Mouse (Mus musculus) erythroid progenitor cell, adult 5-6 weeks (primary cell): Measurements from ENCODE around the gene Mri1. TPM values are rescaled to one million over a fixed set of nuclear protein-coding genes. Genes with fewer than 3 reads are reported as not detected.

ENCODE experiments used
- ATAC-seq: replicated peaks from 2 replicates; pipeline ENCODE4 v1.8.0; 2016; ENCODE audit warnings: moderate number of reproducible peaks, mild to moderate bottlenecking, moderate TSS enrichment, inconsistent platforms; ENCODE audit not compliant: poor library complexity, low FRiP score, severe bottlenecking
- total RNA-seq, 2 experiments: library from RNA; stranded (forward) in 1 of 2; stranded (reverse) in 1 of 2; fragments of 150-400 nt in 1 of 2; fragments of 186-747, 209-891 nt in 1 of 2; gene quantifications; 2 replicates each; pipeline versions ENCODE4 v1.2.3 to v1.2.4; 2015 to 2017; ENCODE audit warnings: low replicate concordance in 2 of 2

Gene Mri1
- total RNA-seq, 2 experiments from 2014 or later = 4.8 to 6.7 TPM

DNA sequence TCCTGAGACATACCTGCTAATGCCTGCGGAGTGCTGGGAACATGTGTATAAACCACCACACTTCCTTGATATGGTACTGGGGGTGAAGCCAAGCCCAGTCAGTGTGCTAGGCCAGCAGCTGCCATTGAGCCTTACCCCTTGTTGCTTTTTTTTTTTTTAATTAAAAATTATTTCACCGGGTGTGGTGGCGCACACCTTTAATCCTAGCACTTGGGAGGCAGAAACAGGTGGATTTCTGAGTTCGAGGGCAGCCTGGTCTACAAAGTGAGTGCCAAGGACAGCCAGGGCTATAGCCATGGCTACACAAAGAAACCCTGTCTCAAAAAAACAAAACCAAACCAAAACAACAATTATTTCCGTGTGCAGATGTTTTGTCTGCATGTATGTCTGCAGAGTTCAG, 52.1 kb downstream of the Mri1 start:
- no peak for ATAC-seq

DNA sequence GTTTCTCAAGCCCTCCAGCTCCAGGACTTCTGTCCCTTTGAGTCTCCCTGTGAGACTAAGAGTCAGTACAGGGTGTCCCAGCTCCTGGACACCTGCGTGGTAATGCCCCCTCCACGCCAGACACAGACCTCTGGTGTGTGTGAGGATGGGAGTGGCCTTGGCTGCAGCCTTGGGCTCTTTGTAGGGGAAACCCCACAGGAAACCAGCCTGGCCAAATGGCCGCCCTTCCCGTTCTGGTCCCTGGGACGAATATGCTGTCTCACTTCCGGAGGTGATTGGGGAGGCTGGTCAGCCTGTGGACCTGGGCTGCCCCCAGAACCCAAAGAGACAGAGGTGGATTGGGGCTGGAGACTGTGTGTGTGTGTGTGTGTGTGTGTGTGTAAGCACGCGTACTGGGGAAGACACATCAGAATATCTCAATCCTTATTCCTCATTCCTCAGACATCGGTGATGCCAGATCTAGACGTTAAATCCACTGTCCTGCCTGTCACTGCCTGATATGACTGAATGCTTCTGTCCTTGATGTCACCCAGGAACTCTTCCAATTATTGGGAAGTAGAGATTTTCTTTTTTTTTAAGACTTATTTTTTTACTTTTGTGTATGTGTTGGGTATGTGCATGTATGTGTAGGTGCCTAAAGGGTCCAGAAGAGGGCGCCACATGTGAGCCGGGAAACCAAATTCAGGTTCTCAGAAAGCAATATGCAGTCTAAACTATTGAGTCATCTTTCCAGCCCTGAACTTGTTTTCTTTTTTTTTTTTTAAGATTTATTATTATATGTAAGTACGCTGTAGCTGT, 53.0 kb downstream of the Mri1 start:
- ATAC-seq = no peak

DNA sequence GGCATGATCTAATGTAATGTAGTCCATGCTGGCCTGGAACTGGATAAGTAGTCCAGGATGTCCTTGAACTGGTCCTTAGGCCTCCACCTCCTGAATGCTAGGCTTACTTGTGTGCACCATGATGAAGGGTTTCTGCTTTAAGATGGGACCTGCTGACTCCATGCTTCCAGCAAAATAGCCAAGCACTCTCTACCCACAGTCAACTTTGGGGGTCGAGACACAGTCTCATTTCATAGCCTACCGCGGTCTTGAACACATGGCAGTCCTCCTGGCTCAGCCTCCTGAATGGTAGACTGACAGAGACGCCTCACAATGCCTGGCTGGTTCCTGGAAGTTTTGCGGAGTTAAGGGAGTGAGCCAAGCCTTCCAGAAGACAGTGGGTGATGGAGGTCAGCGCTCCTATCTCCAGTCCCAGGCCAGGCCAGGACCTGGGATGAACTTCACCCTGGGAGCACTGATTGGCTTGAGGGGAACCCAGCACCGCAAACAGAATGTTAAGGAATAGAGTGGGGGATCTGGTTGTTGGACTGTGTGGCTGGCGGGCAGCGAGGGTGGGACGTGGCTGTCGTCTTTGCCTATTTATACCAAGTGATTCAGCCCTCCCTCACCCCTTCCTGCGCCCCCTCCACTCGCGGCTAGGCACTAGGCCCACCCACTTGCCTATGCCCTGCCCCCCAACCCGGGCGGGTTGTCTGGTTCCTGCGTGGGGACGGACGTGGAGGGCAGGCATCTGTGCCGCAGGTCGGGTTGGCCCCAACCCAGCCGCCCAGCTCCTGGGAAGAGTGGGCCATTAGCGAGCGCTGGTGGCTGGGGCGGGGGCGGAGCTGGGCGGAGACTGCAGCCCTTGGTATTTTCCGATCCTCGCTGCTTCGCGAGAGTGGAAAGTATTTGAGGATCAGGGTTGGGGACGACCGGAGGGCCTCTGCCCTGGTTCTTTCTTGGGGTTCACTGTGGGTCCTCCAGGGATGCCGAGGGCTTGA, 53.9 kb downstream of the Mri1 start:
- ATAC-seq = no peak

DNA sequence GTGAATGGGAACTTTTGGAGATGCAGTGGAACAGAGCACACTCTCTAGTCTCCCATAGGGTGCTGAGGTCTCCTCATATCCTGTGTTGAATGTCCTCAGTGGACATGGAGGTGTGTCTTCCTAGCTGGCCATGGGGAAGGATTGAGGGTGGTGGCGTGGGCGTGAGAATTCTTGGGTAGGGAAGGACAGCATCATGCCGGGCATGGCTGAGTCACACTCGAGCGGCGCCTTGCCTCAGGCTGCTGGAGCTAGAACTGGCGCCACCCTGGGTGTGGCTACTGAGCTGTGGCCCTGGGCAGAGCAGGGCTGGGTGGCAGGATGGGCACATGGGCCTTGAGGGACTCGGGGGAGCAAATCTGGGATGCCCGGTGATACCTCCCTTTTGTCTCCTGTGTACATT, 54.7 kb downstream of the Mri1 start:
- ATAC-seq = no peak

DNA sequence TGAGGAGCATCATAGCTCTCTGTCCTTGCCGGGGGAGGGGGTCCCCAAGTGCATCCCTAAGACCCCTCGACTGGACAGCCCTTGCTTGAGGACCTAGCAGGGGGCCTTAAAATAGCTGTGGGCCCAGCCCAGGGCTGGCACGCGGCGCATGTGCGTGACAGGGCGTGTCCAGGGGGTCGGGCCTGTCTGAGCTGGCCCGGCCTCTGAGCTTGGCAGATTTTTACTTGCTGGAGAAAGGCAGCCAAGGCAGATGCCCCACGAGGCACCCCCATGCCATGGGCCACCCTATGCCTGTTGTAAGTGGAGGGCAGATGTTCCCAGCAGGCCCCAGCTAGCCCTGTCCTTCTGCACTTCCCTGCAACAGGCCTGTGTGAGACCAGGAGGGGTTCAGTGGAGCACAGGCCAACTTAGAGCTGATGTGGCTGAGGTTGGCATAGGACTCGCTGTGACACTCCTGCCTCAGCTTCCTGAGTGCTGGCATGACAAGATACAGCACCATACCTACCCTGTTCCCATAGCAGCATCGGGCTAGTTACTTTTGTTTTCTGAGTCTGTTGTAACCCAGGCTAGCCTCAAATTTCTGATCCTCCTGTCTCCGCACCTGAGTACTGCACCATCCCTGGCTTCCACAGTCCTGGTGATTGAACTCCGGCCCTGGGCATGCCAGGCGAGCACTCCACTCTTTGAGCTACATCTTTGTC, 55.4 kb downstream of the Mri1 start:
- ATAC-seq = no peak

DNA sequence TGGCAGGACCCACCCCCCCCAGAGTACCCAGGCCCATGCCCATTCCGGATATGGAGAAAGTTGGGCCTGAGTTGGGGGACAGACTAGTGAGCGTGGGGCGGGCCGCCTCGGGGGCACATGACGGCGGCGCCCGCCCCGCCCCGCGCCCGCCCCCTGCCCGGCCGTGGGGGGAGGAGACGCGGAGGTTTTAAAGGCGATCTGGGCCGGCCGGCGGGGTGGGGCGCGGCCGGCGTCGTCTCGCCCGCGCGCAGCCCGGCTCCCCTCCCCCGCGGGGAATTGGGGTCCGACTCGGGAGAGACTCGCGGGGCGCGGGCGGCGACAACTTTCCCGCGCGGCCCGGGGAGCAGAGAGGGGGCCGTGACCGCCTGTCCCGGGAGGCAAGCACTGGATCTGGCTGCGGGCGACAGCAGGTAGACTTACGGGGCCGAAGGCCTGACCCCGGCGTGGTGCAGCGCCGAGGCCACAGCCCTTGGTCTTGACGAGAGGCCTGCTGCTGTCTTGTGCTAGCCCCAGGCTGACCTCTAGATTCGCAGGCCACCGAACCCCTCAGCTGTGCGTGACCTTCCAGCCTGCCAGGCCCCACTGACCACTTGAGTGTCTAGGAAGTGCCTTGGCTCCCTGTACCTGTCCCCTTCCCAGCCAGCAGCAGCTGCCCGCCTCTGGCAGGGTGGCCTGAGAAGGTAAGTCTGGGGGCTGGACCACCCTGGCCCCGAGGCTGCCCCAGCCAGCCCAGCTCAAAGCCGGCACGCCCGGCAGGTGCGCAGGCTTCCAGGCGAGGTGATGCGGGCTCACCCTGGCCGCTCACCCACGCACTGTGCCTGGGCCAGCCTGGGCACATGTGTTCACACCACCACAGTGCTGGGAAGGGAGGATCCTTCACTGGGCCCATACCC, 56.2 kb downstream of the Mri1 start:
- ATAC-seq = no peak

DNA sequence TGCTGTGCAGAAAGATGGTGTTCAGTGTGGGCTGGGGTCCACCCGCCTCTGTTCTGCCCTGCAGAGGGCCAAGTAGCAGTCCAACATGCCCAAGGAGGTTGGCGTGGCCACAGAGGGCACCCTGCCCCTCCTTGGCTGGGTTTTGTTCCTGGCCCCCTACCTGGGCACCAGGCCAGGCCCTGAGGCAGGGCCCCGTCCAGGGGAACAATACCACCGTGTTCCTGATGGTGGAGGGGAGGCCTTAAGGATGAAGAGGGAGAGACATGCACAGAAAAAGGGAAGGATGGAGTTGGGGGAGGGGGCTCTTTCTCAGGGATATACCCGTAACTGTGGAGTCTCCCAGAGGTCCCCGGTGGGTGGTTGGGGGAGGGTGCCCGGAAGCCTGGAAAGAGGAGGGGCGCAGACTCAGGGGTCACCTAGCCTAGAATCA, 57.0 kb downstream of the Mri1 start:
- no peak for ATAC-seq

Other genes with a start within 250 kb of the Mri1 start
- not detected in 2 replicates for gene 2210011C24Rik, start 245.2 kb downstream of the Mri1 start, total RNA-seq (2015; ENCODE audit: low replicate concordance)
- not detected in 2 replicates for gene 2210011C24Rik, start 245.2 kb downstream of the Mri1 start, total RNA-seq (2017; ENCODE audit: low replicate concordance)
- not detected in 2 replicates for gene Palm3, start 235.9 kb downstream of the Mri1 start, total RNA-seq (2015; ENCODE audit: low replicate concordance)
- gene Palm3, start 235.9 kb downstream of the Mri1 start, total RNA-seq (2017; ENCODE audit: low replicate concordance) = not detected in 2 replicates
- 1.4 TPM in 1 of 2 replicates, not detected in the other for gene Il27ra, start 214.7 kb downstream of the Mri1 start, total RNA-seq (2015; ENCODE audit: low replicate concordance)
- gene Il27ra, start 214.7 kb downstream of the Mri1 start, total RNA-seq (2017; ENCODE audit: low replicate concordance) = 0.51 and 0.61 TPM in 2 replicates
- not detected in 2 replicates for gene Rln3, start 212.3 kb downstream of the Mri1 start, total RNA-seq (2015; ENCODE audit: low replicate concordance)
- not detected in 2 replicates for gene Rln3, start 212.3 kb downstream of the Mri1 start, total RNA-seq (2017; ENCODE audit: low replicate concordance)
- gene Gm10643, start 192.2 kb downstream of the Mri1 start, total RNA-seq (2015; ENCODE audit: low replicate concordance) = 1.1 TPM in 1 of 2 replicates, not detected in the other
- 0.77 and 1.2 TPM in 2 replicates for gene Gm10643, start 192.2 kb downstream of the Mri1 start, total RNA-seq (2017; ENCODE audit: low replicate concordance)
- gene Rfx1, start 190.5 kb downstream of the Mri1 start, total RNA-seq (2015; ENCODE audit: low replicate concordance) = 7.2 and 14.7 TPM in 2 replicates
- 2.5 and 8.5 TPM in 2 replicates for gene Rfx1, start 190.5 kb downstream of the Mri1 start, total RNA-seq (2017; ENCODE audit: low replicate concordance)
- 8.8 and 17.7 TPM in 2 replicates for gene Dcaf15, start 152.6 kb downstream of the Mri1 start, total RNA-seq (2015; ENCODE audit: low replicate concordance)
- gene Dcaf15, start 152.6 kb downstream of the Mri1 start, total RNA-seq (2017; ENCODE audit: low replicate concordance) = 11.9 and 13.6 TPM in 2 replicates
- gene Podnl1, start 131.3 kb downstream of the Mri1 start, total RNA-seq (2015; ENCODE audit: low replicate concordance) = not detected in 2 replicates
- gene Podnl1, start 131.3 kb downstream of the Mri1 start, total RNA-seq (2017; ENCODE audit: low replicate concordance) = 0.13 and 1.1 TPM in 2 replicates
- 2.1 and 4.3 TPM in 2 replicates for gene Cc2d1a, start 109.4 kb downstream of the Mri1 start, total RNA-seq (2015; ENCODE audit: low replicate concordance)
- gene Cc2d1a, start 109.4 kb downstream of the Mri1 start, total RNA-seq (2017; ENCODE audit: low replicate concordance) = 1.3 and 17.9 TPM in 2 replicates
- not detected in 2 replicates for gene 4930432K21Rik, start 109.3 kb downstream of the Mri1 start, total RNA-seq (2015; ENCODE audit: low replicate concordance)
- gene 4930432K21Rik, start 109.3 kb downstream of the Mri1 start, total RNA-seq (2017; ENCODE audit: low replicate concordance) = 0.51 TPM in 1 of 2 replicates, not detected in the other
- not detected in 2 replicates for gene Nanos3, start 72.1 kb downstream of the Mri1 start, total RNA-seq (2015; ENCODE audit: low replicate concordance)
- not detected in 2 replicates for gene Nanos3, start 72.1 kb downstream of the Mri1 start, total RNA-seq (2017; ENCODE audit: low replicate concordance)
- gene Zswim4, start 20.3 kb downstream of the Mri1 start, total RNA-seq (2015; ENCODE audit: low replicate concordance) = 1.7 and 2.2 TPM in 2 replicates
- 1.9 and 2.6 TPM in 2 replicates for gene Zswim4, start 20.3 kb downstream of the Mri1 start, total RNA-seq (2017; ENCODE audit: low replicate concordance)
- gene D8Ertd738e, start 7.6 kb downstream of the Mri1 start, total RNA-seq (2015; ENCODE audit: low replicate concordance) = 57.3 and 58.3 TPM in 2 replicates
- gene D8Ertd738e, start 7.6 kb downstream of the Mri1 start, total RNA-seq (2017; ENCODE audit: low replicate concordance) = 39.9 and 46.1 TPM in 2 replicates
- gene Ccdc130, start 13.1 kb upstream of the Mri1 start, total RNA-seq (2015; ENCODE audit: low replicate concordance) = 12.6 and 15.9 TPM in 2 replicates
- gene Ccdc130, start 13.1 kb upstream of the Mri1 start, total RNA-seq (2017; ENCODE audit: low replicate concordance) = 3.3 and 24.4 TPM in 2 replicates
- not detected in 2 replicates for gene Cacna1a, start 131.1 kb upstream of the Mri1 start, total RNA-seq (2015; ENCODE audit: low replicate concordance)
- gene Cacna1a, start 131.1 kb upstream of the Mri1 start, total RNA-seq (2017; ENCODE audit: low replicate concordance) = not detected in 2 replicates